Mouse (Mus musculus): Measurements from ENCODE around the gene Kcnk4. TPM values are rescaled to one million over a fixed set of nuclear protein-coding genes. Genes with fewer than 3 reads are reported as not detected.
A peak's percentile ranks its signal among the peaks of the same experiment; 100 is the strongest.
"Not testable (repeated sequence)": the region's sequence is repeated elsewhere in the genome, so short reads cannot be mapped to it uniquely, and the experiment has no call there.

Kcnk4 gene
- polyA plus RNA-seq, 1 experiment from 2014 or later = 0.12 TPM

- no peaks in the 10 kb centered on the region for H3K9me3 ChIP-seq (ENCODE audit: control insufficient read depth, low read length)
- 86% methylated on average over 11 of the region's 11 CpGs for WGBS
- no peak overlapping the region for H3K9ac ChIP-seq (ENCODE audit: low read depth, low read length)
- no peaks in the 10 kb centered on the region for H3K27me3 ChIP-seq (ENCODE audit: control insufficient read depth, insufficient read depth, low read length)
- H3K27ac ChIP-seq (ENCODE audit: low read depth, low read length) = no peak overlapping the region
- no peak overlapping the region for H3K4me3 ChIP-seq (ENCODE audit: low read length)
- H3K4me2 ChIP-seq (replicated peaks; ENCODE audit: low read depth, low read length) = no peak overlapping the region
- H3K4me1 ChIP-seq (ENCODE audit: control insufficient read depth, insufficient read depth, low read length) = peaks cover 7% of the 10 kb centered on the region; the same call in 1 of the 2 replicates
- ATAC-seq (ENCODE audit: low FRiP score, low TSS enrichment) = no peak
- H3K36me3 ChIP-seq (ENCODE audit: control insufficient read depth, insufficient read depth, low read length) = peaks cover 30% of the 10 kb centered on the region
Observed at GRCm38 (mm10) chr19:6913991-6914390, 20.3 kb downstream of the Kcnk4 start.

- no peak overlapping the region for H3K9ac ChIP-seq (ENCODE audit: low read depth, low read length)
- H3K27me3 ChIP-seq (ENCODE audit: control insufficient read depth, insufficient read depth, low read length) = no peaks in the 10 kb centered on the region
- no peak overlapping the region for H3K27ac ChIP-seq (ENCODE audit: low read depth, low read length)
- no peak overlapping the region for H3K4me2 ChIP-seq (replicated peaks; ENCODE audit: low read depth, low read length)
- H3K36me3 ChIP-seq (ENCODE audit: control insufficient read depth, insufficient read depth, low read length) = peaks cover 30% of the 10 kb centered on the region
- peaks cover 14% of the 10 kb centered on the region; the same call in 1 of the 2 replicates for H3K4me1 ChIP-seq (ENCODE audit: control insufficient read depth, insufficient read depth, low read length)
- ATAC-seq (ENCODE audit: low FRiP score, low TSS enrichment) = no peak
- WGBS = 88% methylated on average over 6 of the region's 6 CpGs
- no peak overlapping the region for H3K4me3 ChIP-seq (ENCODE audit: low read length)
- no peaks in the 10 kb centered on the region for H3K9me3 ChIP-seq (ENCODE audit: control insufficient read depth, low read length)
Observed at GRCm38 (mm10) chr19:6913036-6913435, 21.3 kb downstream of the Kcnk4 start.

GRCm38 (mm10) chr19:6912205-6912970, 21.9 kb downstream of the Kcnk4 start:
- H3K27ac ChIP-seq (ENCODE audit: low read depth, low read length) = no peak overlapping the region
- peaks cover 30% of the 10 kb centered on the region for H3K36me3 ChIP-seq (ENCODE audit: control insufficient read depth, insufficient read depth, low read length)
- H3K4me2 ChIP-seq (replicated peaks; ENCODE audit: low read depth, low read length) = no peak overlapping the region
- 94% methylated on average over 15 of the region's 15 CpGs for WGBS
- no peaks in the 10 kb centered on the region for H3K9me3 ChIP-seq (ENCODE audit: control insufficient read depth, low read length)
- no peak for ATAC-seq (ENCODE audit: low FRiP score, low TSS enrichment)
- peaks cover 20% of the 10 kb centered on the region; the same call in 1 of the 2 replicates for H3K4me1 ChIP-seq (ENCODE audit: control insufficient read depth, insufficient read depth, low read length)
- no peak overlapping the region for H3K9ac ChIP-seq (ENCODE audit: low read depth, low read length)
- H3K27me3 ChIP-seq (ENCODE audit: control insufficient read depth, insufficient read depth, low read length) = no peaks in the 10 kb centered on the region
- H3K4me3 ChIP-seq (ENCODE audit: low read length) = no peak overlapping the region

GRCm38 (mm10) chr19:6911101-6912074, 22.9 kb downstream of the Kcnk4 start:
- H3K36me3 ChIP-seq (ENCODE audit: control insufficient read depth, insufficient read depth, low read length) = peaks cover 40% of the 10 kb centered on the region
- H3K9me3 ChIP-seq (ENCODE audit: control insufficient read depth, low read length) = no peaks in the 10 kb centered on the region
- H3K27ac ChIP-seq (ENCODE audit: low read depth, low read length) = no peak overlapping the region
- WGBS = 88% methylated on average over 19 of the region's 19 CpGs
- peaks cover 21% of the 10 kb centered on the region; the same call in 1 of the 2 replicates for H3K4me1 ChIP-seq (ENCODE audit: control insufficient read depth, insufficient read depth, low read length)
- peak overlapping the region; percentile 73 for H3K4me3 ChIP-seq (ENCODE audit: low read length)
- ATAC-seq (ENCODE audit: low FRiP score, low TSS enrichment) = no peak
- peak overlapping the region; percentile 40 for H3K9ac ChIP-seq (ENCODE audit: low read depth, low read length)
- no peaks in the 10 kb centered on the region for H3K27me3 ChIP-seq (ENCODE audit: control insufficient read depth, insufficient read depth, low read length)
- peak overlapping the region; percentile 88 for H3K4me2 ChIP-seq (replicated peaks; ENCODE audit: low read depth, low read length)

- WGBS = under 1% methylated on average over 30 of the region's 30 CpGs
- not testable (repeated sequence) for H3K27me3 ChIP-seq (ENCODE audit: control insufficient read depth, insufficient read depth, low read length)
Observed at GRCm38 (mm10) chr19:6910306-6910705, 24.0 kb downstream of the Kcnk4 start.

GRCm38 (mm10) chr19:6909507-6910289, 24.6 kb downstream of the Kcnk4 start, which contains the start of the genes Trmt112 and Prdx5:
Gene Trmt112 (plus strand): TSS chr19:6909698.
Gene Prdx5 (minus strand): TSS chr19:6910106.
- Histone ChIP-seq H3K27ac (ENCODE audit: low read depth, low read length) (peak within 1 kb of the TSS; percentile 93), H3K27me3 (ENCODE audit: control insufficient read depth, insufficient read depth, low read length) (no peaks in the 10 kb centered on the region), H3K4me3 (ENCODE audit: low read length) (peak within 1 kb of the TSS; percentile 73), H3K4me2 (replicated peaks; ENCODE audit: low read depth, low read length) (peak within 1 kb of the TSS; percentile 88), H3K4me1 (ENCODE audit: control insufficient read depth, insufficient read depth, low read length) (peaks cover 21% of the 10 kb centered on the region; the same call in 1 of the 2 replicates), H3K9me3 (ENCODE audit: control insufficient read depth, low read length) (no peaks in the 10 kb centered on the region), H3K9ac (ENCODE audit: low read depth, low read length) (peak within 1 kb of the TSS; percentile 72), H3K36me3 (ENCODE audit: control insufficient read depth, insufficient read depth, low read length) (peaks cover 53% of the 10 kb centered on the region)
- under 1% methylated on average over 65 of the region's 65 CpGs for WGBS
- ATAC-seq (ENCODE audit: low FRiP score, low TSS enrichment) = peak; percentile 87

More at GRCm38 (mm10) chr19:6910306-6910705, 24.0 kb downstream of the Kcnk4 start:
- peak overlapping the region; percentile 88 for H3K4me2 ChIP-seq (replicated peaks; ENCODE audit: low read depth, low read length)
- H3K27ac ChIP-seq (ENCODE audit: low read depth, low read length) = peak overlapping the region; percentile 93
- H3K9ac ChIP-seq (ENCODE audit: low read depth, low read length) = peak overlapping the region; percentile 72
- peak; percentile 12; the same call in 1 of the 2 replicates for ATAC-seq (ENCODE audit: low FRiP score, low TSS enrichment)
- peaks cover 21% of the 10 kb centered on the region; the same call in 1 of the 2 replicates for H3K4me1 ChIP-seq (ENCODE audit: control insufficient read depth, insufficient read depth, low read length)
- H3K9me3 ChIP-seq (ENCODE audit: control insufficient read depth, low read length) = not testable (repeated sequence)
- peaks cover 48% of the 10 kb centered on the region for H3K36me3 ChIP-seq (ENCODE audit: control insufficient read depth, insufficient read depth, low read length)
- peak overlapping the region; percentile 73 for H3K4me3 ChIP-seq (ENCODE audit: low read length)

- Histone ChIP-seq H3K4me3 (ENCODE audit: low read length) (peak overlapping the region; percentile 73), H3K36me3 (ENCODE audit: control insufficient read depth, insufficient read depth, low read length) (peaks cover 53% of the 10 kb centered on the region), H3K4me1 (ENCODE audit: control insufficient read depth, insufficient read depth, low read length) (peaks cover 21% of the 10 kb centered on the region; the same call in 1 of the 2 replicates), H3K9me3 (ENCODE audit: control insufficient read depth, low read length) (no peaks in the 10 kb centered on the region), H3K27ac (ENCODE audit: low read depth, low read length) (peak overlapping the region; percentile 93), H3K27me3 (ENCODE audit: control insufficient read depth, insufficient read depth, low read length) (no peaks in the 10 kb centered on the region), H3K4me2 (replicated peaks; ENCODE audit: low read depth, low read length) (peak overlapping the region; percentile 88), H3K9ac (ENCODE audit: low read depth, low read length) (peak overlapping the region; percentile 72)
- no peak for ATAC-seq (ENCODE audit: low FRiP score, low TSS enrichment)
- 8% methylated on average over 11 of the region's 11 CpGs for WGBS
Observed at GRCm38 (mm10) chr19:6909021-6909420, 25.3 kb downstream of the Kcnk4 start.
